Mouse (Mus musculus): ENCODE results near the gene Hsdl1.

DNA sequence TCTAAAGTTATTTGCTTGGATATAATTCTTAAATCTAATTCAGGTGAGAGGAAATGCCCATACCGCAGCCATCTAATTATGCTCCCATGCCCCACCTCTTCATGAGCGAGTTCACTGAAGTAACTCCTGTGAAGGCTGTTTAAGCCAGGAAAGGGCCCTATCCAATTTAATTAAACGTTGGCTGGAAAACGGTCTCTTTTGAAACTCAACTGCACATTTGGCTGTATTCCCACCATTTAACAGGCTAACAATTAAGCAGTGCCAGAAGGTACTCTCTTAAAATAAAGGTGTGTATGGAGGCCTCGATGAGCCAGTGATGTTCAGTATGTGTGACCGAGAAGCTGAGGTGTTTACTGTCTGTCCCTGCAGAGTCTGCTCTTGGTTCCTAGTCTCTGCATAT is 19.1 kb downstream of the Hsdl1 start:
- no peak for TF ChIP-seq POLR2A (IDR thresholded peaks at IDR 0.05; ENCODE audit: extremely low read depth, insufficient read depth, low read length)
- no peak for TF ChIP-seq CTCF (IDR thresholded peaks at IDR 0.05; ENCODE audit: low read depth, low read length)

All from liver, adult 2 months (tissue).